Mouse (Mus musculus): ENCODE measurements around the gene Fezf2. TPM values are rescaled to one million over a fixed set of nuclear protein-coding genes. Genes with fewer than 3 reads are reported as not detected.

Fezf2 gene
- polyA plus RNA-seq, 1 experiment from 2014 or later, result not detected

DNA sequence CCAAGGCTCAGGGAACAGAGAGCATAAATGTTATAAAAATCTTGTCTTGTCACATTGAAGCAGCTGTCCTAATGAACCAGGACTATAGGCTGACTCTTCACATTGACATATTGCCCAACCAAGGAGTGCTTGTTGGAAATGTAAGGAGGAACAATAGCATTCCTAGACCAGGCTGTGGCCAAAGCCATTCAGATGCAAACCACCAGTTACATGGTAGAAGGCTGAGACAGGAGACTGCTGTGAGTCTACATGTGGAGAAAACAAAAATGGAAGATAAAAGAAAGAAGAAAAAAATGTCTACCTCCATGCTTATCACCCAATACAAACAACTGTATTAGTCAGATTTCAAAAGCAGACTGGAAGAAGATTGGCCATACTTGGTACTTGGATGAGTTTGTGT is 48.8 kb downstream of the Fezf2 start:
- ATAC-seq (ENCODE audit: insufficient read depth), result no peak
- Histone ChIP-seq H3K4me1 (ENCODE audit: insufficient read depth) (no peaks in the 10 kb centered on the region), H3K9me3 (ENCODE audit: low read depth, low read length) (no peaks in the 10 kb centered on the region), H3K27ac (ENCODE audit: low read depth) (no peak overlapping the region), H3K4me2 (no peak overlapping the region), H3K27me3 (ENCODE audit: insufficient read depth, low read length) (no peaks in the 10 kb centered on the region), H3K36me3 (ENCODE audit: insufficient read depth) (peaks cover 13% of the 10 kb centered on the region; the same call in 1 of the 2 replicates), H3K9ac (no peak overlapping the region), H3K4me3 (ENCODE audit: low read depth, low read length) (no peak overlapping the region)
- TF ChIP-seq CTCF (IDR thresholded peaks at IDR 0.05; ENCODE audit: low read depth), result no peak
- DNase-seq, result no peak

DNA sequence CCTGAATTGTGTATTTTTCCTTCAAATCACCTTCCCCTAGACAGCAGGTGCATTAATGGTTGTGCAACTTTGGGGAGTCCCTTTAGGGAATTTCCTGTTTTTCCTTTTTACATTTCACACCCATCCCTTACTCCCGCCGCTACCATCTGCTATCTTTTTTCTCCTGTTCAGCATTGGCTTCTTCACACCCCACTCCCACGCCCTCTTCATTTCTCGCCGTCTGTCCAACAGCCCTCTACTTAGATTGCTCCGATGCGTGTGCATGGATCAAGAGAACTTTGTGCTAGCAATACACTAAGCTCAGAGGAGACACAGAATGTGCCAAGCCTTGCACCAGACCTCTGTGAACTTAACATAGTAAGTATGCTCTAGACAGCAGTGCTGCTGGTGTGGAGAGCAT is 51.6 kb downstream of the Fezf2 start:
- no peaks in the 10 kb centered on the region for H3K27me3 ChIP-seq (ENCODE audit: insufficient read depth, low read length)
- no peak overlapping the region for H3K4me2 ChIP-seq
- 90% methylated on average over 7 of the region's 7 CpGs for WGBS
- ATAC-seq (ENCODE audit: insufficient read depth) (no peak), DNase-seq (no peak)
- no peak overlapping the region for H3K4me3 ChIP-seq (ENCODE audit: low read depth, low read length)
- no peaks in the 10 kb centered on the region for H3K9me3 ChIP-seq (ENCODE audit: low read depth, low read length)
- H3K9ac ChIP-seq, result no peak overlapping the region
- no peaks in the 10 kb centered on the region for H3K4me1 ChIP-seq (ENCODE audit: insufficient read depth)
- H3K36me3 ChIP-seq (ENCODE audit: insufficient read depth), result peaks cover 16% of the 10 kb centered on the region; the same call in 1 of the 2 replicates
- no peak for TF ChIP-seq CTCF (IDR thresholded peaks at IDR 0.05; ENCODE audit: low read depth)
- no peak overlapping the region for H3K27ac ChIP-seq (ENCODE audit: low read depth)

Other genes with a start within 250 kb of the Fezf2 start
- 0.14 and 0.19 TPM in 2 replicates for gene Gm49355, start 64.2 kb downstream of the Fezf2 start, polyA plus RNA-seq (2014; fragmentation: Nextera tagmentation; extraction: Ambion mirVana)
- 39.6 TPM in 2 replicates for gene 3830406C13Rik, start 64.0 kb downstream of the Fezf2 start, polyA plus RNA-seq (2014; fragmentation: Nextera tagmentation; extraction: Ambion mirVana)

Data from lung, embryonic 14.5 days (tissue).